Mouse (Mus musculus) ES-E14 (cell line): ENCODE data around the gene Olfr9. TPM values are rescaled to one million over a fixed set of nuclear protein-coding genes. Genes with fewer than 3 reads are reported as not detected.
"Not testable (repeated sequence)": the region's sequence is repeated elsewhere in the genome, so short reads cannot be mapped to it uniquely, and the experiment has no call there.

ENCODE experiments used
- DNase-seq: peaks from one replicate; pipeline ENCODE4 v3.0.0-alpha.2; 2013; ENCODE audit warnings: low read depth, low spot score
- H3K27ac ChIP-seq: 2 replicates; pipeline ENCODE4 v1.5.1; 2012; ENCODE audit warnings: low read depth, mild to moderate bottlenecking, low read length, moderate library complexity, mixed read lengths; ENCODE audit not compliant: poor library complexity, insufficient read depth, severe bottlenecking
- H3K36me3 ChIP-seq: 2 replicates; pipeline ENCODE4 v1.6.1; 2012; ENCODE audit warnings: mild to moderate bottlenecking, low read length, moderate library complexity, mixed read lengths; ENCODE audit not compliant: control insufficient read depth, poor library complexity, insufficient read depth, severe bottlenecking
- H3K4me1 ChIP-seq, 2 experiments: fragments of 150-350 bp in 1 of 2; sonication (generic) in 1 of 2; 2 replicates each; pipeline ENCODE4 v1.6.1; 2012; ENCODE audit warnings: low read length in 2 of 2, mild to moderate bottlenecking in 1 of 2, mixed read lengths in 1 of 2; ENCODE audit not compliant: control insufficient read depth in 2 of 2, insufficient read depth in 2 of 2, poor library complexity in 1 of 2
- H3K4me3 ChIP-seq, 2 experiments: fragments of 150-350 bp in 1 of 2; sonication (generic) in 1 of 2; 2 replicates each; pipeline ENCODE4 v1.5.1; 2012; ENCODE audit warnings: low read length in 2 of 2, low read depth in 1 of 2, mild to moderate bottlenecking in 1 of 2, mixed read lengths in 1 of 2; ENCODE audit not compliant: insufficient read depth in 1 of 2, poor library complexity in 1 of 2, severe bottlenecking in 1 of 2
- H3K9ac ChIP-seq: 2 replicates; pipeline ENCODE4 v1.6.1; 2012; ENCODE audit warnings: low read depth, mild to moderate bottlenecking, low read length, mixed read lengths; ENCODE audit not compliant: poor library complexity, insufficient read depth, severe bottlenecking
- H3K9me3 ChIP-seq: fragments of 150-350 bp; sonication (generic); 2 replicates; pipeline ENCODE4 v1.6.1; 2012; ENCODE audit warnings: low read depth, mild to moderate bottlenecking, low read length; ENCODE audit not compliant: control insufficient read depth, insufficient read depth
- CHD2 ChIP-seq: IDR thresholded peaks from 2 replicates; pipeline ENCODE4 v1.6.1; 2014; ENCODE audit warnings: mild to moderate bottlenecking, low read depth, low read length, inconsistent platforms
- HCFC1 ChIP-seq: IDR thresholded peaks from 2 replicates; pipeline ENCODE4 v1.6.1; 2012; ENCODE audit warnings: low read length, inconsistent platforms, borderline replicate concordance; ENCODE audit not compliant: insufficient read depth
- MAFK ChIP-seq: IDR thresholded peaks from 2 replicates; pipeline ENCODE4 v1.6.1; 2014; ENCODE audit warnings: mild to moderate bottlenecking, low read depth, low read length, inconsistent platforms; ENCODE audit not compliant: insufficient read depth
- ZC3H11A ChIP-seq: IDR thresholded peaks from 2 replicates; pipeline ENCODE4 v1.6.1; 2012; ENCODE audit warnings: low read depth, mild to moderate bottlenecking, inconsistent platforms, low read length, borderline replicate concordance
- ZNF384 ChIP-seq: IDR thresholded peaks from 2 replicates; pipeline ENCODE4 v1.6.1; 2012; ENCODE audit warnings: low read depth, low read length, inconsistent platforms
- in situ Hi-C, 2 experiments: fragments of 600-800 bp; cut with MboI; formaldehyde crosslinking; loops; one replicate each; pipeline ENCODE4 v1.15.1; 2025; ENCODE audit warnings: low sequenced_read_pairs in 2 of 2, inconsistent platforms in 1 of 2; ENCODE audit not compliant: unreplicated experiment in 2 of 2
- total RNA-seq: library from RNA; depleted of rRNA; stranded (reverse); fragments of 300-350 nt; gene quantifications from 2 replicates; pipeline ENCODE4 v1.2.3, GENCODE M21; 2012

Olfr9 gene
- total RNA-seq, 1 experiment: not detected

- no peaks in the 10 kb centered on the region for H3K9me3 ChIP-seq
- peak; percentile 36 for DNase-seq
- H3K36me3 ChIP-seq: no peaks in the 10 kb centered on the region
- no peaks in the 10 kb centered on the region for H3K4me1 ChIP-seq
- in situ Hi-C loops: no loop called here
- H3K27ac ChIP-seq: no peak overlapping the region
- TF ChIP-seq MAFK (no peak), ZNF384 (no peak), HCFC1 (no peak), ZC3H11A (peak; percentile 35; the same call in 1 of the 2 replicates), CHD2 (no peak)
- H3K4me3 ChIP-seq: no peak overlapping the region
- no peak overlapping the region for H3K9ac ChIP-seq
Observed at GRCm38 (mm10) chr10:128977522-128978114, 11.6 kb upstream of the Olfr9 start.

- H3K4me3 ChIP-seq: no peak overlapping the region
- H3K4me1 ChIP-seq: no peaks in the 10 kb centered on the region
- no peaks in the 10 kb centered on the region for H3K36me3 ChIP-seq
- in situ Hi-C loops: no loop called here
- peak; percentile 56 for DNase-seq
- TF ChIP-seq HCFC1 (no peak), ZC3H11A (no peak), ZNF384 (no peak), CHD2 (no peak), MAFK (no peak)
- no peaks in the 10 kb centered on the region for H3K9me3 ChIP-seq
- no peak overlapping the region for H3K9ac ChIP-seq
- no peak overlapping the region for H3K27ac ChIP-seq
Observed at GRCm38 (mm10) chr10:128980644-128981365, 8.4 kb upstream of the Olfr9 start.

GRCm38 (mm10) chr10:128990129-128990850 is 1.1 kb downstream of the Olfr9 start:
- DNase-seq, H3K9me3 ChIP-seq, H3K27ac ChIP-seq, H3K9ac ChIP-seq, H3K36me3 ChIP-seq, in situ Hi-C loops, H3K4me1 ChIP-seq, H3K4me3 ChIP-seq: not testable (repeated sequence)

- no peaks in the 10 kb centered on the region for H3K9me3 ChIP-seq
- in situ Hi-C loops: no loop called here
- no peaks in the 10 kb centered on the region for H3K36me3 ChIP-seq
- TF ChIP-seq HCFC1 (no peak), ZC3H11A (no peak), ZNF384 (no peak), CHD2 (no peak), MAFK (no peak)
- no peaks in the 10 kb centered on the region for H3K4me1 ChIP-seq
- no peak overlapping the region for H3K27ac ChIP-seq
- no peak overlapping the region for H3K9ac ChIP-seq
- H3K4me3 ChIP-seq: no peak overlapping the region
- no peak for DNase-seq
Observed at GRCm38 (mm10) chr10:128990994-128991393, 1.8 kb downstream of the Olfr9 start.
